Mouse (Mus musculus): Measurements from ENCODE around the gene 4930519G04Rik. TPM values are rescaled to one million over a fixed set of nuclear protein-coding genes. Genes with fewer than 3 reads are reported as not detected.

4930519G04Rik gene
- polyA plus RNA-seq, 1 experiment: not detected

- TF ChIP-seq GATA1 (IDR thresholded peaks at IDR 0.05; ENCODE audit: low read length): no peak
Observed at GRCm38 (mm10) chr5:114824197-114824596, 29.3 kb upstream of the 4930519G04Rik start.

GRCm38 (mm10) chr5:114825978-114826691 lies 27.3 kb upstream of the 4930519G04Rik start:
- TF ChIP-seq GATA1 (IDR thresholded peaks at IDR 0.05; ENCODE audit: low read length): no peak

DNA sequence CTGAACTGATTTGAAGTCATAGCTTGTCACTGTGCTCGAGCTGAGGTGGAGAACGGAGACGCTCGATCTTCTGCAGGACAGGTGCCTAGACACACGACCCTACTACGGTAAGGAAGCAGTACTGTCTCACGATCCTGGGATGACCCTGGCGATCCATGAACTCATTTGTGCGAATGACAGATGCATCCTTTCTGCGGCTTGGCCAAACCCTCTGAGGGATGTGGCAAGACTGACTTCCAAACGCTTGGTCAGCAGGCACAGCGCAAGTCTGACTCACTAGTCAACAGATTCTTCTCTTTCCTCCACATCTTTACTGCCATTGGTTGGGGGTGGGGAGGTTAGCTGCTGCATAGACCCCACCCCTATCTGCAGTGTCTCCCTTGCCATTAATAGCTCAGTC lies 26.0 kb upstream of the 4930519G04Rik start:
- TF ChIP-seq GATA1 (IDR thresholded peaks at IDR 0.05; ENCODE audit: low read length): no peak

DNA sequence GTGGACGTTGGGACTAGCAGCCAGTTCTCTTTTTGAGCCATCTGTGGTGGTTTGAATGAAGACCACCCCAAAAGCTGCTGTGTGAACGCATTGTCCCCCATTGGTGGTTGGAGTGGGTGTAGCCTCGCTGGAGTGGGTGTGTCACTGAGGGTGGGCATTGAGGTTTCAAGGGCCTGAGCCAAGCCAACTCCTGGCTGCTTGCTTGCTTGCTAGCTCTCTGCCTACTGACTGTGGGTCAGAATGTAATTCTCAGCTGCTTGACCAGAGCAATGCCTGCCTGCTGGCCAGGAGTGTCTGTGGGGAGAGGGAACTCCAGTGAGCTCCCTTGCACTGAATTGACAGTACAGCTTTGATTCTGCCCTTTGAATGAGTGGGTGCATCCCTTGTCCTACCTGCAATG lies 23.7 kb upstream of the 4930519G04Rik start:
- no peak for TF ChIP-seq GATA1 (IDR thresholded peaks at IDR 0.05; ENCODE audit: low read length)

- TF ChIP-seq GATA1 (IDR thresholded peaks at IDR 0.05; ENCODE audit: low read length): no peak
Observed at GRCm38 (mm10) chr5:114836886-114837285, 16.6 kb upstream of the 4930519G04Rik start.

DNA sequence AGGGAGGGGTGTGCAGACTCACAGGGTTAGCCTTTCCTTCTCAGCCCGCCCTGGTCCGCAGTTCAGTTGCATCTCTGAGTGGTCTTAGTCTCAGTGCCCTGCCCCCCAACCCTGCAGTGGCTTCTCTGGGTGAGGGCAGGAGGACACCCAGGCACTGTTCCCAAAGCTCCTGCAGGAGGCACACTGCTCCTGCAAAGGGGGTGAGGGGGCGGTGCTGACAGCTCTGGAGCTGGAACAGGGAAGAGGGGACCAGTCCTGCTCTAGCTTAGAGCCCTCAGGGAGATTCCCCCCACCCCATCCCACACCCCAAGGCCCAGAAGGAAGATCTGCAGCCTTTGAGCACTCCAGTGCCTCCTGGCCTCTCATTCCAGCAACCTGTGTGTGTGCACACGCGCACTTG lies 10.8 kb upstream of the 4930519G04Rik start:
- TF ChIP-seq GATA1 (IDR thresholded peaks at IDR 0.05; ENCODE audit: low read length): no peak

- no peak for TF ChIP-seq GATA1 (IDR thresholded peaks at IDR 0.05; ENCODE audit: low read length)
Observed at GRCm38 (mm10) chr5:114851565-114852236, 1.8 kb upstream of the 4930519G04Rik start.

DNA sequence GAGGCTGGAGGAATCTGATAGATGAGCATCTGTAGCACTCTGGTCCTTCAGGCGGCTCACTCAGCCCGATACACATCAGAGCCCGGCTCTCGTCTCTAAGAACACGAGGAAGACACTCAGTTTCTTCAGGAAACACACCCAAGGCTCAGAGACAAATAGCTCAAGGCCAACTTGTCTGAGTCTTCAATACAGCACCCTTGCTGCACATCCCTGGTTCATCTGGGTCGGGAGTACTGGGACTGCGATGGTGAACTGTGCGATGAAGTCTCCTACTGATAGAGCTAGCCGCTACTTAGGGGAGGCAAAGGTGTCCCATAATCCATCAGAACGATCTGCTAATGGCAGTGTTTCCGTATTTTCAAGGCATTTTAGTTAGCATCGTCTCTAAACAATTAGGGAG lies 5.1 kb downstream of the 4930519G04Rik start, which contains the start of gene Gm9936:
Gm9936 (minus strand) TSS at position 101 of the 400 bp plus-strand sequence.
- no peak for TF ChIP-seq GATA1 (IDR thresholded peaks at IDR 0.05; ENCODE audit: low read length)

GRCm38 (mm10) chr5:114859253-114859652 lies 5.8 kb downstream of the 4930519G04Rik start:
- TF ChIP-seq GATA1 (IDR thresholded peaks at IDR 0.05; ENCODE audit: low read length): no peak

GRCm38 (mm10) chr5:114861730-114862129 lies 8.3 kb downstream of the 4930519G04Rik start:
- TF ChIP-seq GATA1 (IDR thresholded peaks at IDR 0.05; ENCODE audit: low read length): no peak

DNA sequence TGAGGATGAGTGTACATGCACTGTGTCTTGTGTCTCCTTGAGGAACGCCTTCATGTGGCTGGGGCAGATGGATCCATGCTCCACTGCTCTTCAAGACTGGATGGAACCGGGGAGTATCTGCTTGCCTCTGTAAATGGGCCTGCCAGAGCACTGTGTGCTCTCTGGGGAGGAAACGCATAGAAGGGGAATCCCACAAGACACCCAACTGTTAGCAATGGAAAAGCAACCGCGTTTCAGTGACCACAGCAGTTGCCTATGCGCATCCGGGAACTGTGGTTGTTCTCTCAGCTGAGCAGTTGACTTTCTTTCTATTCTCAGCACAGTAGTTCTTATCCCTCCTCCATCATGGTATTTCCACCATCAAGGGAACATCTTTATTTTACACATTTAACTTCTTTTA lies 11.3 kb downstream of the 4930519G04Rik start:
- no peak for TF ChIP-seq GATA1 (IDR thresholded peaks at IDR 0.05; ENCODE audit: low read length)

DNA sequence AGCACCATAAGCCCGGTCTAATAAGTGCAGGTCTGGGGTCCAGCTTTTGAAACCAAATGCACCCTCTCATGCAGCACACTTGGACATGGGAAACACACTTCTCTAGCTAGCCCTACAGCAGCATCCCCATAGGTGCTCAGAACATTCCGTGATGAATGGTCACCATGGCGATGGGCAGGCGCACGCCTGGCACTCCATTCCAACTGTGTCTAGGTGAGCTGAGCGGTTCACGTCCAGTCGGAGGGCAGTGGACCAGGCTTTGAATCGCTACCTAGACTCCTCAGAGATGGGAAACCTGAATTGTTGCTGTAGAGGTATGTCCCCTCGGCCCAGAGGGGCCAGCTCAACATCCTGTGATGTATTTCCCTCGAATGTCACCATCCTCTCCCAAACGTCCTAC lies 11.8 kb downstream of the 4930519G04Rik start:
- no peak for TF ChIP-seq GATA1 (IDR thresholded peaks at IDR 0.05; ENCODE audit: low read length)

DNA sequence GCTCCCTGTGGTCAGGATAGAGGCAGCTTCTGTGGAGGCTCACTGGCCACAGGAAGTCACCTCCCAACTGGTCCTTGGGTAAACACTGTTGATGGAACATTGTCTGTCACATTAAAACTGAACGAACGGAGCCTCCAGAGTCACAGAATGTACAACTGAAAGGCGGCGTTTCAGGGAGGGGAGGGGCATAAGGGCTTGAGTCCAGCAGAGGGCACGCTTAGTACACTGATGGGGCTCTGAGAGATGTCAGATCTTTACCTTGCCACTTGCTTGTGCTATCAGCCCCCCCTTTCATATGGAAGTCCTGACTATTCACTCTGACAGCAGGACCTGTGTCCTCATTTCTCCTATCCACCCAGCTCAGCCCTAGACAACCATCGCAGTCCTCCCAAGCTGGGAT lies 22.4 kb downstream of the 4930519G04Rik start:
- no peak for TF ChIP-seq GATA1 (IDR thresholded peaks at IDR 0.05; ENCODE audit: low read length)

DNA sequence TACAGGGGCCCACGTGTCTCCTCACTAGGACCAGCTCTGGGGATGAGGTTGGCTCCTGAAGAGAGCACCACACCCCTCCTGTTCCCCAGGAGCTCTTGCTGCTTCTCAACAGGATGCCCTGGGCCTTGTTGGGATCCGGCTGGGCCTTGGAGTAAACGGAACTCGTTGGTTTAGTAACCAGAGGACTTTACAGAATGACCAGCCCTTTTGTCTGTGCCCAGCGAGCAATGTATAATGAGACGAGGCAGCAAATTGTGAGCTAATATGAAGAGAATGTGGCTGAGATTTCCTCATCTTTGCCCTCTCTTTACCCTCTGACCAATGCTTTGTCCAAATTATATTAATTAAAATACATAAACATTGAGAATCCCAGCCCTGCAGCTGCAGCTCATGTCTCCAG lies 22.9 kb downstream of the 4930519G04Rik start:
- TF ChIP-seq GATA1 (IDR thresholded peaks at IDR 0.05; ENCODE audit: low read length): no peak

DNA sequence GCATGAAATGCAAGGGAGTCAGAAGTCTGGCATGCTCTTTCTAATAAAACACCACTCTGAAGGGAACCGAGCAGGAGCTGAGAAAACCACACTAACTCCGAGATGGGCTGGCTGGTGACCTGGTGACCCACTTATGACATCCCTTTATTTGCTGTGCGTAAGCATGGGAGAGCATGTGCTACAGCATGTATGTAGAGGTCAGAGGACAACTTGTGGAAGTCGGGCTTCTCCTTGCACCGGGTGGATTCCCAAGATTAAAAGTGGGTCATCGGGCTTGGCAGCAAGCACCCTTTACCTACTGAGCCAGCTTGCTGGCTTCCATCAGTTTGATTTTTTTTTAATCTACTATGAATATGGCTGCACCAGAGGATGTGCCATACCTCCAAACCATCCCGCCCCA lies 24.0 kb downstream of the 4930519G04Rik start:
- no peak for TF ChIP-seq GATA1 (IDR thresholded peaks at IDR 0.05; ENCODE audit: low read length)

GRCm38 (mm10) chr5:114879399-114879798 lies 25.9 kb downstream of the 4930519G04Rik start:
- no peak for TF ChIP-seq GATA1 (IDR thresholded peaks at IDR 0.05; ENCODE audit: low read length)

DNA sequence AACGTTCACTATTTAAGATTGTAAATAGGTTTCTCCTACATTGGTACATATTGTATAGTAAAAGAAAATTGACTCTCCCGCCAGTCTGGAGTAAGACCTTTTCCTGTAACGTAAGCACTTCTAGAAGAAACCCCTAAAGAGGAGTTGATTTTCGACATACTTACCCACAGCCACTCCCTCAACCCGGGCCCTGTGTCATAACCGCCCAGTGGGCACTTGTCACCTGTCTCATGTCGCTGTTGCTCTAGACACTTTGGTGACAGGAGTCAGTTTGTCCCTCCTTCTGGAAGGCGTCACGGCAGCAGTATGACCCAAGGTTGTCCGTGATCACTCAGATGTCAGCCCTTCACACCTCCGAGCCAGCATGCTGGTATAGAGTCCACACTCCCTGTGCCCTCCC lies 29.6 kb downstream of the 4930519G04Rik start:
- TF ChIP-seq GATA1 (IDR thresholded peaks at IDR 0.05; ENCODE audit: low read length): no peak
